20 mouse cellular contexts compared by ENCODE assay signal in the genomic region with DNA sequence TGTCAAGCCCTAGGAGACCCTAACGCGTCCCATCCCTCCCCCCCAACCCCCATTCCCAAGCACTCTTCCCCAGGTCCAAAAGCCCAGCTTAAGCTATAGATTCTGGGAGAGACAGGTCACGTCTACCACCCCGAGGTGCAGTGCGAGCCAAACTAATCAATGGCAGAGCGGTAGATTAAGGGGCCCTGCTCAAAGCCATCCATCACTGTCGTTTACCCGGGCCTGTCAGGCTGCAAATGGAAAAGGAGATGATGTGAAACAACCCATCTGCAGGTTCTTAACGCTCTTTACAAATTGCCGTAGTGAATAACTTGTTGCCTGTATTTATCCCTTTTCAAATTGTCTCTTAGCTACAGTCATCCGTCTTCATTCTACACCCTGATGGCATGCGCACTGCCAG.
DNase-seq lines count a peak whose midpoint lies in the region; ATAC-seq and TF ChIP-seq lines count a peak whose summit lies in the region.
"Had no signal": no experiment of that assay in that cellular context is flagged by ENCODE, and none has a peak within 500 bp of the region (broad histone marks: within the 10 kb centered on the region; RNA-seq: fewer than 3 reads in every experiment).

No protein-coding gene starts in this region.

- H3K27me3 ChIP-seq in midbrain, embryonic 14.5 days (ENCODE audit: control insufficient read depth, insufficient read depth, low read length): no peaks in the 10 kb centered on the region
- H3K27me3 ChIP-seq in midbrain, embryonic 16.5 days (ENCODE audit: control insufficient read depth, insufficient read depth, low read depth, low read length): no peaks in the 10 kb centered on the region
- H3K27me3 ChIP-seq in hindbrain, embryonic 13.5 days: 0 out of 2 replicates have a peak, but pooled peaks cover 13% of the 10 kb centered on the region
- H3K27me3 ChIP-seq in neural tube, embryonic 15.5 days (replicated peaks): no peaks in the 10 kb centered on the region; the same call in 1 of the 2 replicates
- no peaks in the 10 kb centered on the region for H3K27me3 ChIP-seq in liver, postnatal 0 days (ENCODE audit: insufficient read depth, low read length)

- no peaks in the 10 kb centered on the region for H3K9me3 ChIP-seq in midbrain, embryonic 14.5 days (ENCODE audit: control insufficient read depth, low read length)
- H3K9me3 ChIP-seq in midbrain, embryonic 16.5 days (replicated peaks; ENCODE audit: control insufficient read depth, low read length, poor library complexity, severe bottlenecking): no peaks in the 10 kb centered on the region
- H3K9me3 ChIP-seq in hindbrain, embryonic 13.5 days: no peaks in the 10 kb centered on the region
- no peaks in the 10 kb centered on the region for H3K9me3 ChIP-seq in neural tube, embryonic 15.5 days (replicated peaks)
- H3K9me3 ChIP-seq in liver, postnatal 0 days (ENCODE audit: low read length): no peaks in the 10 kb centered on the region
- H3K9me3 ChIP-seq: embryonic facial prominence, embryonic 10.5 days; lung, embryonic 15.5 days; megakaryocyte, embryonic 14.5 days had no signal

- H3K4me1 ChIP-seq in midbrain, embryonic 14.5 days (ENCODE audit: control insufficient read depth, insufficient read depth, low read length): no peaks in the 10 kb centered on the region
- no peaks in the 10 kb centered on the region for H3K4me1 ChIP-seq in midbrain, embryonic 16.5 days (ENCODE audit: control insufficient read depth, insufficient read depth, low read length)
- peaks cover 28% of the 10 kb centered on the region for H3K4me1 ChIP-seq in hindbrain, embryonic 13.5 days (replicated peaks)
- H3K4me1 ChIP-seq in neural tube, embryonic 15.5 days: peaks cover 17% of the 10 kb centered on the region
- no peaks in the 10 kb centered on the region for H3K4me1 ChIP-seq in liver, postnatal 0 days (ENCODE audit: insufficient read depth)
- H3K4me1 ChIP-seq: lung, embryonic 15.5 days; megakaryocyte, embryonic 14.5 days had no signal

- WGBS in midbrain, embryonic 14.5 days: 23% methylated on average over 12 of the region's 12 CpGs
- WGBS in midbrain, embryonic 16.5 days: 20% methylated on average over 12 of the region's 12 CpGs
- 22% methylated on average over 12 of the region's 12 CpGs for WGBS in hindbrain, embryonic 13.5 days
- WGBS in neural tube, embryonic 15.5 days: 7% methylated on average over 12 of the region's 12 CpGs
- 30% methylated on average over 12 of the region's 12 CpGs for WGBS in liver, postnatal 0 days (ENCODE audit: insufficient replicate concordance)

- H3K36me3 ChIP-seq in midbrain, embryonic 14.5 days (ENCODE audit: control insufficient read depth, insufficient read depth, low read length): no peaks in the 10 kb centered on the region
- no peaks in the 10 kb centered on the region for H3K36me3 ChIP-seq in midbrain, embryonic 16.5 days (ENCODE audit: control insufficient read depth, insufficient read depth, low read length)
- H3K36me3 ChIP-seq in hindbrain, embryonic 13.5 days: no peaks in the 10 kb centered on the region
- no peaks in the 10 kb centered on the region for H3K36me3 ChIP-seq in neural tube, embryonic 15.5 days
- H3K36me3 ChIP-seq in liver, postnatal 0 days (replicated peaks; ENCODE audit: insufficient read depth, low read length): no peaks in the 10 kb centered on the region
- H3K36me3 ChIP-seq: embryonic facial prominence, embryonic 10.5 days; lung, embryonic 15.5 days had no signal

- H3K4me2 ChIP-seq in midbrain, embryonic 14.5 days (ENCODE audit: low read length): 0 out of 2 replicates have a peak overlapping the region, but pooled peaks have one; percentile 13
- H3K4me2 ChIP-seq in midbrain, embryonic 16.5 days (ENCODE audit: low read length): no peak overlapping the region
- peak overlapping the region; percentile 13; the same call in 1 of the 2 replicates for H3K4me2 ChIP-seq in hindbrain, embryonic 13.5 days
- peak overlapping the region; percentile 9; the same call in 1 of the 2 replicates for H3K4me2 ChIP-seq in neural tube, embryonic 15.5 days
- no peak overlapping the region for H3K4me2 ChIP-seq in liver, postnatal 0 days (ENCODE audit: low read depth, low read length)
- H3K4me2 ChIP-seq: lung, embryonic 15.5 days had no signal

- no peak overlapping the region for H3K27ac ChIP-seq in midbrain, embryonic 14.5 days (replicated peaks; ENCODE audit: low read depth, low read length)
- no peak overlapping the region for H3K27ac ChIP-seq in midbrain, embryonic 16.5 days (ENCODE audit: low read length)
- H3K27ac ChIP-seq in hindbrain, embryonic 13.5 days: peak overlapping the region; percentile 48; the same call in 1 of the 2 replicates
- H3K27ac ChIP-seq in neural tube, embryonic 15.5 days (replicated peaks): no peak overlapping the region
- no peak overlapping the region for H3K27ac ChIP-seq in liver, postnatal 0 days (ENCODE audit: low read depth)
- H3K27ac ChIP-seq: embryonic facial prominence, embryonic 10.5 days; gastrocnemius, adult 2 months; liver, embryonic 14.5 days; lung, embryonic 15.5 days had no signal

- DNase-seq in midbrain, embryonic 14.5 days: peak; percentile 40
- peak; percentile 31 for DNase-seq in embryo, embryonic 11 days
- no peak for DNase-seq in liver, postnatal 0 days
- no peak for DNase-seq in kidney, postnatal 14 days
- DNase-seq in frontal cortex, postnatal 36 days (ENCODE audit: low spot score in 2 of 2): no peak
- DNase-seq: adrenal gland, adult 8-10 months; cerebellum, adult 11 months; cerebellum, postnatal 14 days; gastrocnemius, adult 2 months; kidney, adult 11 months; layer of hippocampus, adult 9-11 months; lung, postnatal 36 days had no signal

- no peak for ATAC-seq in midbrain, embryonic 14.5 days (ENCODE audit: low FRiP score, low TSS enrichment)
- ATAC-seq in midbrain, embryonic 16.5 days: no peak
- no peak for ATAC-seq in hindbrain, embryonic 13.5 days (ENCODE audit: low FRiP score)
- ATAC-seq in neural tube, embryonic 15.5 days (ENCODE audit: low FRiP score): no peak
- no peak for ATAC-seq in liver, postnatal 0 days
- ATAC-seq: Patski had no signal

- H3K9ac ChIP-seq in midbrain, embryonic 14.5 days (replicated peaks; ENCODE audit: low read length): no peak overlapping the region
- no peak overlapping the region for H3K9ac ChIP-seq in midbrain, embryonic 16.5 days (ENCODE audit: low read depth, low read length)
- no peak overlapping the region for H3K9ac ChIP-seq in hindbrain, embryonic 13.5 days
- H3K9ac ChIP-seq in neural tube, embryonic 15.5 days (replicated peaks): 0 out of 2 replicates have a peak overlapping the region, but pooled peaks have one; percentile 14
- no peak overlapping the region for H3K9ac ChIP-seq in liver, postnatal 0 days (replicated peaks)
- H3K9ac ChIP-seq: liver, embryonic 14.5 days; lung, embryonic 15.5 days had no signal

- H3K4me3 ChIP-seq in midbrain, embryonic 14.5 days (replicated peaks; ENCODE audit: low read depth, low read length): no peak overlapping the region
- H3K4me3 ChIP-seq in midbrain, embryonic 16.5 days (ENCODE audit: low read depth, low read length): no peak overlapping the region
- H3K4me3 ChIP-seq in hindbrain, embryonic 13.5 days: no peak overlapping the region
- no peak overlapping the region for H3K4me3 ChIP-seq in neural tube, embryonic 15.5 days (replicated peaks)
- no peak overlapping the region for H3K4me3 ChIP-seq in liver, postnatal 0 days (ENCODE audit: low read depth, low read length)
- H3K4me3 ChIP-seq: embryonic facial prominence, embryonic 10.5 days; gastrocnemius, adult 2 months; lung, embryonic 15.5 days; megakaryocyte, embryonic 14.5 days had no signal

- no peak for TF ChIP-seq EP300 in liver, postnatal 0 days (IDR thresholded peaks at IDR 0.05; ENCODE audit: low read depth)

- TF ChIP-seq CTCF in liver, postnatal 0 days (IDR thresholded peaks at IDR 0.05; ENCODE audit: low read depth): no peak

Comparison
In these comparisons a context has a peak if more than half of its experiments do, and no peak if none do; other contexts are left out.
1. H3K4me2 ChIP-seq: peak in midbrain, embryonic 14.5 days (single experiment), hindbrain, embryonic 13.5 days (single experiment) and neural tube, embryonic 15.5 days (single experiment); none in midbrain, embryonic 16.5 days (single experiment) and liver, postnatal 0 days (single experiment).
2. DNase-seq: peak in midbrain, embryonic 14.5 days (single experiment) and embryo, embryonic 11 days (single experiment); none in liver, postnatal 0 days (single experiment), kidney, postnatal 14 days (single experiment) and frontal cortex, postnatal 36 days (0 of 2).